Mouse (Mus musculus) midbrain, postnatal 0 days (tissue): Measurements from ENCODE around the gene Itln1. TPM values are rescaled to one million over a fixed set of nuclear protein-coding genes. Genes with fewer than 3 reads are reported as not detected.

Experiments used
- ATAC-seq: fragments of 200-750 bp; cut with Nextera tagmentation; 2 replicates; pipeline ENCODE4 v1.8.0; 2017; ENCODE audit warnings: moderate number of reproducible peaks, mild to moderate bottlenecking, moderate TSS enrichment, moderate library complexity; ENCODE audit not compliant: low FRiP score
- DNase-seq: peaks from one replicate; pipeline ENCODE4 v3.0.0-alpha.2; 2015; ENCODE audit warnings: low spot score
- H3K27ac ChIP-seq: fragments of 300-500 bp; sonication (generic); 2 replicates; pipeline ENCODE4 v1.5.1; 2014; ENCODE audit warnings: low read depth, mild to moderate bottlenecking, low read length, mixed read lengths
- H3K27me3 ChIP-seq: fragments of 300-500 bp; sonication (generic); 2 replicates; pipeline ENCODE4 v1.6.1; 2014; ENCODE audit warnings: low read length, control low read depth, mixed read lengths; ENCODE audit not compliant: insufficient read depth
- H3K36me3 ChIP-seq: fragments of 300-500 bp; sonication (generic); 2 replicates; pipeline ENCODE4 v1.6.1; 2014; ENCODE audit warnings: low read length, control low read depth, mixed read lengths; ENCODE audit not compliant: insufficient read depth
- H3K4me1 ChIP-seq: fragments of 300-500 bp; sonication (generic); 2 replicates; pipeline ENCODE4 v1.6.1; 2014; ENCODE audit warnings: mild to moderate bottlenecking, control low read depth, antibody characterized with exemption, low read length, mixed read lengths; ENCODE audit not compliant: insufficient read depth
- H3K4me2 ChIP-seq: fragments of 300-500 bp; sonication (generic); 2 replicates; pipeline ENCODE4 v1.6.1; 2014; ENCODE audit warnings: low read depth, mild to moderate bottlenecking, low read length, mixed read lengths; ENCODE audit not compliant: poor library complexity, severe bottlenecking
- H3K4me3 ChIP-seq: fragments of 300-500 bp; sonication (generic); 2 replicates; pipeline ENCODE4 v1.5.1; 2014; ENCODE audit warnings: low read depth, mild to moderate bottlenecking, low read length, moderate library complexity
- H3K9ac ChIP-seq: fragments of 300-500 bp; sonication (generic); replicated peaks from 2 replicates; pipeline ENCODE4 v1.6.1; 2014; ENCODE audit warnings: mild to moderate bottlenecking, low read length, moderate library complexity, mixed read lengths; ENCODE audit not compliant: poor library complexity, severe bottlenecking
- H3K9me3 ChIP-seq: fragments of 300-500 bp; sonication (generic); 2 replicates; pipeline ENCODE4 v1.6.1; 2016; ENCODE audit warnings: low read length, control low read depth
- CTCF ChIP-seq: IDR thresholded peaks from 2 replicates; pipeline ENCODE4 v1.5.1; 2016; ENCODE audit warnings: antibody characterized with exemption, mild to moderate bottlenecking
- WGBS: fragments of 180-500 bp; shearing (Covaris S2); extraction: QIAGEN DNeasy Blood & Tissue Kit; methylation state at CpG from one replicate; pipeline ENCODE4 v1.1.7; 2014; 5-methylcytosine and 5-hydroxymethylcytosine counted together
- polyA plus RNA-seq: library from polyadenylated mRNA; unstranded; fragments of >200 nt; fragmentation: Nextera tagmentation; extraction: Ambion mirVana; gene quantifications from 2 replicates; pipeline ENCODE4 v1.2.1, GENCODE M21; 2015
- total RNA-seq: library from RNA; depleted of rRNA; stranded (reverse); fragments of >200 nt; gene quantifications from 2 replicates; pipeline ENCODE4 v1.2.3, GENCODE M21; 2014

Itln1 gene
- total and polyA plus RNA-seq, 2 experiments from 2014 or later: not detected

GRCm38 (mm10) chr1:171564247-171564646 lies 29.2 kb upstream of the Itln1 start:
- Histone ChIP-seq H3K36me3 (no peaks in the 10 kb centered on the region), H3K27me3 (no peaks in the 10 kb centered on the region), H3K4me3 (no peak overlapping the region), H3K27ac (no peak overlapping the region), H3K9ac (no peak overlapping the region), H3K4me1 (no peaks in the 10 kb centered on the region), H3K9me3 (no peaks in the 10 kb centered on the region), H3K4me2 (no peak overlapping the region)
- ATAC-seq (no peak), DNase-seq (peak; percentile 1)
- WGBS: 54% methylated on average over 3 of the region's 3 CpGs
- TF ChIP-seq CTCF: peak; percentile 52

- Histone ChIP-seq H3K9me3 (no peaks in the 10 kb centered on the region), H3K27me3 (no peaks in the 10 kb centered on the region), H3K9ac (no peak overlapping the region), H3K4me3 (no peak overlapping the region), H3K36me3 (no peaks in the 10 kb centered on the region), H3K27ac (no peak overlapping the region), H3K4me1 (no peaks in the 10 kb centered on the region), H3K4me2 (no peak overlapping the region)
- ATAC-seq (no peak), DNase-seq (no peak)
- WGBS: 90% methylated on average over 2 of the region's 2 CpGs
- no peak for TF ChIP-seq CTCF
Measured at GRCm38 (mm10) chr1:171563042-171563441, 27.9 kb upstream of the Itln1 start.

- Histone ChIP-seq H3K27ac (no peak overlapping the region), H3K4me3 (no peak overlapping the region), H3K9me3 (no peaks in the 10 kb centered on the region), H3K27me3 (no peaks in the 10 kb centered on the region), H3K36me3 (no peaks in the 10 kb centered on the region), H3K4me1 (no peaks in the 10 kb centered on the region), H3K4me2 (no peak overlapping the region), H3K9ac (no peak overlapping the region)
- ATAC-seq (0 out of 2 replicates have a peak, but pooled peaks have one; percentile 24), DNase-seq (no peak)
- no peak for TF ChIP-seq CTCF
- 63% methylated on average over 8 of the region's 11 CpGs for WGBS
Measured at GRCm38 (mm10) chr1:171561639-171562225, 26.6 kb upstream of the Itln1 start.

GRCm38 (mm10) chr1:171561200-171561599 lies 26.1 kb upstream of the Itln1 start:
- Histone ChIP-seq H3K9me3 (no peaks in the 10 kb centered on the region), H3K9ac (no peak overlapping the region), H3K4me1 (no peaks in the 10 kb centered on the region), H3K36me3 (no peaks in the 10 kb centered on the region), H3K27me3 (no peaks in the 10 kb centered on the region), H3K4me3 (no peak overlapping the region), H3K4me2 (no peak overlapping the region), H3K27ac (no peak overlapping the region)
- ATAC-seq (0 out of 2 replicates have a peak, but pooled peaks have one; percentile 5), DNase-seq (no peak)
- WGBS: 91% methylated on average over 1 of the region's 1 CpGs
- no peak for TF ChIP-seq CTCF

GRCm38 (mm10) chr1:171560262-171560661 lies 25.2 kb upstream of the Itln1 start:
- Histone ChIP-seq H3K9ac (no peak overlapping the region), H3K27me3 (no peaks in the 10 kb centered on the region), H3K9me3 (no peaks in the 10 kb centered on the region), H3K36me3 (no peaks in the 10 kb centered on the region), H3K4me3 (no peak overlapping the region), H3K27ac (no peak overlapping the region), H3K4me2 (no peak overlapping the region), H3K4me1 (no peaks in the 10 kb centered on the region)
- DNase-seq: no peak
- WGBS: 83% methylated on average over 2 of the region's 2 CpGs
- TF ChIP-seq CTCF: no peak
- no peak for ATAC-seq

GRCm38 (mm10) chr1:171558898-171559297 lies 23.8 kb upstream of the Itln1 start, which contains the start of gene Cd244a:
Gene Cd244a (plus strand): TSS chr1:171559193.
- DNase-seq (no peak), ATAC-seq (no peak)
- WGBS: 85% methylated on average over 4 of the region's 4 CpGs
- H3K4me3 ChIP-seq: no peak within 1 kb of the TSS
- no peaks in the 10 kb centered on the region for H3K9me3 ChIP-seq
- TF ChIP-seq CTCF: no peak
- H3K36me3 ChIP-seq: no peaks in the 10 kb centered on the region
- H3K27ac ChIP-seq: no peak within 1 kb of the TSS
- H3K4me2 ChIP-seq: no peak within 1 kb of the TSS
- no peaks in the 10 kb centered on the region for H3K4me1 ChIP-seq
- H3K9ac ChIP-seq: no peak within 1 kb of the TSS
- no peaks in the 10 kb centered on the region for H3K27me3 ChIP-seq
